Comparison of ENCODE assay signal across 8 mouse cellular contexts in the genomic region with DNA sequence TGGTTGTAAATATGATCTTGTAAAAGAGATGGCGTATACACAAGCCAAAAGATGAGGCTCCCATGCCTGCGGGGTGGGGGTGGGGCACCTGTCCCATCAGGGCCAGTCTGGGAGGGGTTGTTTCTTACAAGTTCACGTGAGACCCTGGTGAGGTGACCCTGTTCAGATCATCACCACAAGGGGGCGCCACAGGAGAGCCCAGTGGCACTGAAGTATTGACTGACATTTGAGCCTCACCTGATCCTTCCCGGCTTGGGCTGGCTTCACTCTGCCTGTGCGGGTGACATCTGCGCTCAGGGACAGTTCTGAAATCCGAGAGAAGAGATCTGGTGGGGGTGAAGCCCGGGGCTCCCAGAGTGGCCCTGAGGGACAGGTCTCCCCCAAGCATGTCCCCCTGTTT. TPM values are rescaled to one million over a fixed set of nuclear protein-coding genes. Genes with fewer than 3 reads are reported as not detected.
DNase-seq lines count a peak whose midpoint lies in the region; ATAC-seq lines count a peak whose summit lies in the region.
"Had no signal": no experiment of that assay in that cellular context is flagged by ENCODE, and none has a peak within 500 bp of the region (broad histone marks: within the 10 kb centered on the region; RNA-seq: fewer than 3 reads in every experiment).

No protein-coding gene starts in this region.

- DNase-seq in midbrain, embryonic 11.5 days (ENCODE audit: low spot score, missing footprints) = peak; percentile 91
- peak; percentile 81 for DNase-seq in WW6 (ENCODE audit: low read depth, low spot score)
- DNase-seq in cerebellum, postnatal 25 days = peak; percentile 22 to 59
- DNase-seq in lung, postnatal 14 days = peak; percentile 75
- peak; percentile 57 for DNase-seq in testis, postnatal 14 days (ENCODE audit: low spot score)

- no peaks in the 10 kb centered on the region for H3K9me3 ChIP-seq in midbrain, embryonic 11.5 days (ENCODE audit: control insufficient read depth, low read length)
- H3K9me3 ChIP-seq in midbrain, embryonic 15.5 days = no peaks in the 10 kb centered on the region

- 14% methylated on average over 9 of the region's 9 CpGs for WGBS in midbrain, embryonic 11.5 days
- WGBS in midbrain, embryonic 15.5 days = 17% methylated on average over 9 of the region's 9 CpGs

- H3K27me3 ChIP-seq in midbrain, embryonic 11.5 days (ENCODE audit: control insufficient read depth, insufficient read depth, low read length) = no peaks in the 10 kb centered on the region
- no peaks in the 10 kb centered on the region for H3K27me3 ChIP-seq in midbrain, embryonic 15.5 days (replicated peaks)

- ATAC-seq in midbrain, embryonic 11.5 days (ENCODE audit: low FRiP score) = peak; percentile 46; the same call in 1 of the 2 replicates
- no peak for ATAC-seq in midbrain, embryonic 15.5 days (replicated peaks)
- peak; percentile 44 to 69; a peak in 1 of 4 replicates for ATAC-seq in hematopoietic stem cell, adult 5-6 weeks (replicated peaks in 1 of 2; ENCODE audit: insufficient read depth in 1 of 2, low FRiP score in 2 of 2, low TSS enrichment in 1 of 2, low read depth in 1 of 2, poor library complexity in 2 of 2, severe bottlenecking in 2 of 2)

- H3K9ac ChIP-seq in midbrain, embryonic 11.5 days (ENCODE audit: low read length) = no peak overlapping the region
- H3K9ac ChIP-seq in midbrain, embryonic 15.5 days = no peak overlapping the region

- H3K27ac ChIP-seq in midbrain, embryonic 11.5 days (ENCODE audit: low read depth, low read length) = no peak overlapping the region
- H3K27ac ChIP-seq in midbrain, embryonic 15.5 days = no peak overlapping the region

- no peak overlapping the region for H3K4me2 ChIP-seq in midbrain, embryonic 11.5 days
- H3K4me2 ChIP-seq in midbrain, embryonic 15.5 days = no peak overlapping the region

- H3K36me3 ChIP-seq in midbrain, embryonic 11.5 days (ENCODE audit: control insufficient read depth, insufficient read depth, low read length) = no peaks in the 10 kb centered on the region
- H3K36me3 ChIP-seq in midbrain, embryonic 15.5 days (replicated peaks) = no peaks in the 10 kb centered on the region

- H3K4me3 ChIP-seq in midbrain, embryonic 11.5 days (ENCODE audit: low read depth, low read length) = no peak overlapping the region
- no peak overlapping the region for H3K4me3 ChIP-seq in midbrain, embryonic 15.5 days

- H3K4me1 ChIP-seq in midbrain, embryonic 11.5 days (ENCODE audit: control insufficient read depth, insufficient read depth, low read length) = peaks cover 1% of the 10 kb centered on the region; the same call in 1 of the 2 replicates
- H3K4me1 ChIP-seq in midbrain, embryonic 15.5 days = peaks cover 2% of the 10 kb centered on the region; the same call in 1 of the 2 replicates

RNA-seq across cellular contexts. Expression of a gene that starts 10.9 kb away (rescaled TPM):
- 0.26 and 0.27 TPM in 2 replicates for polyA plus RNA-seq in midbrain, embryonic 11.5 days (2014; fragmentation: Nextera tagmentation; extraction: Ambion mirVana)
- 0.11 and 0.19 TPM in 2 replicates for polyA plus RNA-seq in midbrain, embryonic 15.5 days (2015; fragmentation: Nextera tagmentation; extraction: Ambion mirVana)
- total RNA-seq in hematopoietic stem cell, adult 5-6 weeks (2017) = 34.5 and 41.8 TPM in 2 replicates
- total RNA-seq: left cerebral cortex, adult 18-20 months had no signal

RNA-seq across cellular contexts. Expression of a gene that starts 20.7 kb away (rescaled TPM):
- polyA plus RNA-seq in midbrain, embryonic 11.5 days (2014; fragmentation: Nextera tagmentation; extraction: Ambion mirVana) = 0.15 TPM in 1 of 2 replicates, not detected in the other
- 0.12 TPM in 1 of 2 replicates, not detected in the other for polyA plus RNA-seq in midbrain, embryonic 15.5 days (2015; fragmentation: Nextera tagmentation; extraction: Ambion mirVana)
- total RNA-seq in hematopoietic stem cell, adult 5-6 weeks (2017) = not detected in 2 replicates

RNA-seq across cellular contexts. Expression of a gene that starts 47.3 kb away (rescaled TPM):
- polyA plus RNA-seq in midbrain, embryonic 11.5 days (2014; fragmentation: Nextera tagmentation; extraction: Ambion mirVana) = 0.06 TPM in 1 of 2 replicates, not detected in the other
- not detected in 2 replicates for polyA plus RNA-seq in midbrain, embryonic 15.5 days (2015; fragmentation: Nextera tagmentation; extraction: Ambion mirVana)
- 0.35 TPM in 1 of 2 replicates, not detected in the other for total RNA-seq in hematopoietic stem cell, adult 5-6 weeks (2017)
- total RNA-seq: left cerebral cortex, adult 18-20 months had no signal

Comparison
In these comparisons a context has a peak if more than half of its experiments do, and no peak if none do; other contexts are left out.
1. DNase-seq: peak in every context shown above with its lines; median percentile 91 in midbrain, embryonic 11.5 days; 81 in WW6; 75 in lung, postnatal 14 days; 57 in testis, postnatal 14 days; 40 in cerebellum, postnatal 25 days.